Mouse (Mus musculus) stomach, postnatal 0 days (tissue): ENCODE measurements around the gene Gcm2. TPM values are rescaled to one million over a fixed set of nuclear protein-coding genes. Genes with fewer than 3 reads are reported as not detected.

Experiments
- ATAC-seq: fragments of 200-750 bp; cut with Nextera tagmentation; 2 replicates; pipeline ENCODE4 v1.8.0; 2017; ENCODE audit not compliant: low FRiP score, low TSS enrichment
- DNase-seq: peaks from one replicate; pipeline ENCODE4 v3.0.0-alpha.2; 2016; ENCODE audit warnings: low spot score
- H3K27ac ChIP-seq: fragments of 300-500 bp; sonication (generic); replicated peaks from 2 replicates; pipeline ENCODE4 v1.5.1; 2014; ENCODE audit warnings: mild to moderate bottlenecking, control low read depth
- H3K27me3 ChIP-seq: fragments of 300-500 bp; sonication (generic); 2 replicates; pipeline ENCODE4 v1.6.1; 2014; ENCODE audit warnings: low read length; ENCODE audit not compliant: control insufficient read depth, insufficient read depth
- H3K36me3 ChIP-seq: fragments of 300-500 bp; sonication (generic); 2 replicates; pipeline ENCODE4 v1.6.1; 2014; ENCODE audit warnings: low read length, mixed read lengths; ENCODE audit not compliant: control insufficient read depth, insufficient read depth
- H3K4me1 ChIP-seq: fragments of 300-500 bp; sonication (generic); replicated peaks from 2 replicates; pipeline ENCODE4 v1.6.1; 2014; ENCODE audit warnings: antibody characterized with exemption; ENCODE audit not compliant: control insufficient read depth, insufficient read depth
- H3K4me2 ChIP-seq: fragments of 300-500 bp; sonication (generic); replicated peaks from 2 replicates; pipeline ENCODE4 v1.6.1; 2014; ENCODE audit warnings: low read depth, mild to moderate bottlenecking, control low read depth, moderate library complexity
- H3K4me3 ChIP-seq: fragments of 300-500 bp; sonication (generic); 2 replicates; pipeline ENCODE4 v1.5.1; 2014; ENCODE audit warnings: low read depth, low read length, control low read depth
- H3K9ac ChIP-seq: fragments of 300-500 bp; sonication (generic); 2 replicates; pipeline ENCODE4 v1.6.1; 2014; ENCODE audit warnings: mild to moderate bottlenecking, low read length, control low read depth, mixed read lengths
- H3K9me3 ChIP-seq: fragments of 300-500 bp; sonication (generic); 2 replicates; pipeline ENCODE4 v1.6.1; 2016; ENCODE audit warnings: low read length; ENCODE audit not compliant: control insufficient read depth
- CTCF ChIP-seq: IDR thresholded peaks from 2 replicates; pipeline ENCODE4 v1.5.1; 2016; ENCODE audit warnings: antibody characterized with exemption, low read depth, mild to moderate bottlenecking, moderate library complexity
- EP300 ChIP-seq: optimal IDR thresholded peaks from 2 replicates; pipeline ENCODE3; 2016; ENCODE audit warnings: antibody characterized with exemption
- WGBS: fragments of 180-500 bp; shearing (Covaris S2); extraction: QIAGEN DNeasy Blood & Tissue Kit; methylation state at CpG from one replicate; pipeline ENCODE4 v1.1.7; 2014; 5-methylcytosine and 5-hydroxymethylcytosine counted together
- polyA plus RNA-seq: library from polyadenylated mRNA; unstranded; fragments of >200 nt; fragmentation: Nextera tagmentation; extraction: Ambion mirVana; gene quantifications from 2 replicates; pipeline ENCODE4 v1.2.1, GENCODE M21; 2015

Gcm2 gene
- polyA plus RNA-seq, 1 experiment from 2014 or later, result not detected

- Histone ChIP-seq H3K27me3 (no peaks in the 10 kb centered on the region), H3K27ac (no peak overlapping the region), H3K4me3 (no peak overlapping the region), H3K4me2 (no peak overlapping the region), H3K9me3 (no peaks in the 10 kb centered on the region), H3K36me3 (no peaks in the 10 kb centered on the region), H3K4me1 (no peaks in the 10 kb centered on the region), H3K9ac (no peak overlapping the region)
- ATAC-seq (no peak), DNase-seq (no peak)
- TF ChIP-seq EP300, result no peak
- TF ChIP-seq CTCF, result no peak
- WGBS, result 67% methylated on average over 12 of the region's 12 CpGs
Measured at GRCm38 (mm10) chr13:41103841-41104525, 6.9 kb downstream of the Gcm2 start.

GRCm38 (mm10) chr13:41100031-41100430, 10.8 kb downstream of the Gcm2 start:
- Histone ChIP-seq H3K27me3 (no peaks in the 10 kb centered on the region), H3K4me2 (no peak overlapping the region), H3K9me3 (no peaks in the 10 kb centered on the region), H3K9ac (no peak overlapping the region), H3K36me3 (no peaks in the 10 kb centered on the region), H3K4me3 (no peak overlapping the region), H3K4me1 (no peaks in the 10 kb centered on the region), H3K27ac (no peak overlapping the region)
- DNase-seq (no peak), ATAC-seq (no peak)
- TF ChIP-seq CTCF, result no peak
- no peak for TF ChIP-seq EP300
- 93% methylated on average over 2 of the region's 2 CpGs for WGBS

- ATAC-seq (no peak), DNase-seq (no peak)
- Histone ChIP-seq H3K27me3 (no peaks in the 10 kb centered on the region), H3K27ac (no peak overlapping the region), H3K4me3 (no peak overlapping the region), H3K4me2 (no peak overlapping the region), H3K9me3 (no peaks in the 10 kb centered on the region), H3K4me1 (no peaks in the 10 kb centered on the region), H3K36me3 (no peaks in the 10 kb centered on the region), H3K9ac (no peak overlapping the region)
- WGBS, result 83% methylated on average over 15 of the region's 15 CpGs
- no peak for TF ChIP-seq EP300
Measured at GRCm38 (mm10) chr13:41098325-41098724, 12.5 kb downstream of the Gcm2 start.

GRCm38 (mm10) chr13:41097324-41098058, 13.3 kb downstream of the Gcm2 start:
- DNase-seq (no peak), ATAC-seq (no peak)
- Histone ChIP-seq H3K9me3 (no peaks in the 10 kb centered on the region), H3K27me3 (no peaks in the 10 kb centered on the region), H3K4me2 (no peak overlapping the region), H3K4me3 (no peak overlapping the region), H3K9ac (no peak overlapping the region), H3K4me1 (no peaks in the 10 kb centered on the region), H3K27ac (no peak overlapping the region), H3K36me3 (no peaks in the 10 kb centered on the region)
- TF ChIP-seq CTCF, result no peak
- no peak for TF ChIP-seq EP300
- WGBS, result 53% methylated on average over 16 of the region's 16 CpGs

- Histone ChIP-seq H3K4me1 (no peaks in the 10 kb centered on the region), H3K4me3 (no peak overlapping the region), H3K27ac (no peak overlapping the region), H3K36me3 (no peaks in the 10 kb centered on the region), H3K9ac (no peak overlapping the region), H3K4me2 (no peak overlapping the region), H3K27me3 (no peaks in the 10 kb centered on the region), H3K9me3 (no peaks in the 10 kb centered on the region)
- DNase-seq (no peak), ATAC-seq (no peak)
- TF ChIP-seq EP300 (no peak), CTCF (no peak)
- 70% methylated on average over 10 of the region's 10 CpGs for WGBS
Measured at GRCm38 (mm10) chr13:41094160-41094559, 16.7 kb downstream of the Gcm2 start.

- ATAC-seq (no peak), DNase-seq (no peak)
- no peak overlapping the region for H3K9ac ChIP-seq
- no peaks in the 10 kb centered on the region for H3K9me3 ChIP-seq
- H3K4me2 ChIP-seq, result no peak overlapping the region
- 15% methylated on average over 10 of the region's 10 CpGs for WGBS
- H3K36me3 ChIP-seq, result no peaks in the 10 kb centered on the region
- H3K27ac ChIP-seq, result no peak overlapping the region
- no peaks in the 10 kb centered on the region for H3K4me1 ChIP-seq
- TF ChIP-seq CTCF, result no peak
- TF ChIP-seq EP300, result no peak
- H3K4me3 ChIP-seq, result no peak overlapping the region
- H3K27me3 ChIP-seq, result no peaks in the 10 kb centered on the region
Measured at GRCm38 (mm10) chr13:41091271-41091670, 19.6 kb downstream of the Gcm2 start.
